Mouse (Mus musculus): ENCODE data around the gene Rnf34.

GRCm38 (mm10) chr5:122898153-122898552, 48.3 kb downstream of the Rnf34 start:
- TF ChIP-seq CTCF (IDR thresholded peaks at IDR 0.05; ENCODE audit: insufficient read depth, low read depth, low read length) (no peak), POLR2A (IDR thresholded peaks at IDR 0.05; ENCODE audit: insufficient read depth, low read depth, low read length) (no peak)
